Mouse (Mus musculus) embryonic facial prominence, embryonic 10.5 days (tissue): Measurements from ENCODE around the gene Tpsb2. TPM values are rescaled to one million over a fixed set of nuclear protein-coding genes. Genes with fewer than 3 reads are reported as not detected.
A peak's percentile ranks its signal among the peaks of the same experiment; 100 is the strongest.

Source experiments
- DNase-seq: peaks from one replicate; pipeline ENCODE4 v3.0.0-alpha.2; 2017; ENCODE audit warnings: low spot score
- H3K27ac ChIP-seq: fragments of 300-500 bp; sonication (generic); replicated peaks from 2 replicates; pipeline ENCODE4 v1.5.1; 2016; ENCODE audit warnings: mild to moderate bottlenecking
- H3K27me3 ChIP-seq: fragments of 300-500 bp; sonication (generic); replicated peaks from 2 replicates; pipeline ENCODE4 v1.6.1; 2016; ENCODE audit warnings: low read depth, mild to moderate bottlenecking; ENCODE audit not compliant: poor library complexity, severe bottlenecking
- H3K36me3 ChIP-seq: fragments of 300-500 bp; sonication (generic); replicated peaks from 2 replicates; pipeline ENCODE4 v1.6.1; 2016; ENCODE audit warnings: mild to moderate bottlenecking, moderate library complexity
- H3K4me1 ChIP-seq: fragments of 300-500 bp; sonication (generic); 2 replicates; pipeline ENCODE4 v1.6.1; 2016
- H3K4me3 ChIP-seq: fragments of 300-500 bp; sonication (generic); 2 replicates; pipeline ENCODE4 v1.5.1; 2016; ENCODE audit warnings: mild to moderate bottlenecking, moderate library complexity
- H3K9me3 ChIP-seq: fragments of 300-500 bp; sonication (generic); 2 replicates; pipeline ENCODE4 v1.6.1; 2016; ENCODE audit warnings: mild to moderate bottlenecking
- WGBS: fragments of 180-500 bp; shearing (Covaris S2); methylation state at CpG from one replicate; pipeline ENCODE4 v1.1.7; 2016; 5-methylcytosine and 5-hydroxymethylcytosine counted together
- polyA plus RNA-seq: library from polyadenylated mRNA; unstranded; fragments of >200 nt; fragmentation: Nextera tagmentation; extraction: Ambion mirVana; gene quantifications from 2 replicates; pipeline ENCODE4 v1.2.1, GENCODE M21; 2016

The Tpsb2 gene
- polyA plus RNA-seq, 1 experiment from 2014 or later = not detected

GRCm38 (mm10) chr17:25372491-25372890 lies 6.4 kb downstream of the Tpsb2 start:
- Histone ChIP-seq H3K4me1 (peaks cover 5% of the 10 kb centered on the region), H3K27me3 (0 out of 2 replicates have a peak, but pooled peaks cover 5% of the 10 kb centered on the region), H3K36me3 (peaks cover 20% of the 10 kb centered on the region; the same call in 1 of the 2 replicates), H3K27ac (no peak overlapping the region), H3K9me3 (no peaks in the 10 kb centered on the region), H3K4me3 (no peak overlapping the region)
- DNase-seq = no peak
- 80% methylated on average over 8 of the region's 8 CpGs for WGBS

- Histone ChIP-seq H3K9me3 (no peaks in the 10 kb centered on the region), H3K27ac (no peak overlapping the region), H3K27me3 (0 out of 2 replicates have a peak, but pooled peaks cover 5% of the 10 kb centered on the region), H3K4me1 (peaks cover 11% of the 10 kb centered on the region), H3K36me3 (peaks cover 22% of the 10 kb centered on the region; the same call in 1 of the 2 replicates), H3K4me3 (no peak overlapping the region)
- WGBS = 51% methylated on average over 9 of the region's 9 CpGs
- DNase-seq = peak; percentile 46
These were observed 7.9 kb downstream of the Tpsb2 start for GRCm38 (mm10) chr17:25374011-25374410.

GRCm38 (mm10) chr17:25394526-25394925 lies 28.4 kb downstream of the Tpsb2 start:
- WGBS = 84% methylated on average over 4 of the region's 4 CpGs
- no peaks in the 10 kb centered on the region for H3K9me3 ChIP-seq
- H3K27me3 ChIP-seq = peaks cover 7% of the 10 kb centered on the region
- H3K4me1 ChIP-seq = peaks cover 18% of the 10 kb centered on the region
- no peak overlapping the region for H3K4me3 ChIP-seq
- peaks cover 35% of the 10 kb centered on the region for H3K36me3 ChIP-seq
- no peak overlapping the region for H3K27ac ChIP-seq
- no peak for DNase-seq

GRCm38 (mm10) chr17:25397804-25398519 lies 31.9 kb downstream of the Tpsb2 start:
- Histone ChIP-seq H3K4me3 (no peak overlapping the region), H3K4me1 (peaks cover 31% of the 10 kb centered on the region), H3K27ac (no peak overlapping the region), H3K27me3 (peaks cover 38% of the 10 kb centered on the region), H3K36me3 (peaks cover 6% of the 10 kb centered on the region; the same call in 1 of the 2 replicates), H3K9me3 (no peaks in the 10 kb centered on the region)
- WGBS = 30% methylated on average over 14 of the region's 14 CpGs
- DNase-seq = peak; percentile 88

- peaks cover 33% of the 10 kb centered on the region for H3K4me1 ChIP-seq
These were observed 32.4 kb downstream of the Tpsb2 start for GRCm38 (mm10) chr17:25398520-25398838.

GRCm38 (mm10) chr17:25400443-25400842 lies 34.3 kb downstream of the Tpsb2 start:
- peak; percentile 85 for DNase-seq
- H3K4me1 ChIP-seq = peaks cover 53% of the 10 kb centered on the region
- H3K27ac ChIP-seq = no peak overlapping the region
- WGBS = 5% methylated on average over 7 of the region's 7 CpGs
- peaks cover 57% of the 10 kb centered on the region for H3K27me3 ChIP-seq
- H3K36me3 ChIP-seq = no peaks in the 10 kb centered on the region
- no peaks in the 10 kb centered on the region for H3K9me3 ChIP-seq
- H3K4me3 ChIP-seq = no peak overlapping the region

More at GRCm38 (mm10) chr17:25398520-25398838, 32.4 kb downstream of the Tpsb2 start:
- no peak for DNase-seq
- peaks cover under 1% of the 10 kb centered on the region; the same call in 1 of the 2 replicates for H3K36me3 ChIP-seq
- H3K9me3 ChIP-seq = no peaks in the 10 kb centered on the region
- no peak overlapping the region for H3K27ac ChIP-seq
- 31% methylated on average over 13 of the region's 13 CpGs for WGBS
- no peak overlapping the region for H3K4me3 ChIP-seq
- peaks cover 43% of the 10 kb centered on the region for H3K27me3 ChIP-seq

GRCm38 (mm10) chr17:25401491-25401890 lies 35.4 kb downstream of the Tpsb2 start:
- Histone ChIP-seq H3K4me3 (no peak overlapping the region), H3K36me3 (no peaks in the 10 kb centered on the region), H3K27ac (no peak overlapping the region), H3K27me3 (peaks cover 61% of the 10 kb centered on the region), H3K9me3 (no peaks in the 10 kb centered on the region), H3K4me1 (peaks cover 63% of the 10 kb centered on the region)
- WGBS = 27% methylated on average over 4 of the region's 4 CpGs
- DNase-seq = no peak

GRCm38 (mm10) chr17:25402224-25402623 lies 36.1 kb downstream of the Tpsb2 start:
- peaks cover 71% of the 10 kb centered on the region for H3K4me1 ChIP-seq
- peaks cover 68% of the 10 kb centered on the region for H3K27me3 ChIP-seq
- WGBS = 85% methylated on average over 13 of the region's 13 CpGs
- no peaks in the 10 kb centered on the region for H3K9me3 ChIP-seq
- no peak overlapping the region for H3K27ac ChIP-seq
- no peaks in the 10 kb centered on the region for H3K36me3 ChIP-seq
- no peak overlapping the region for H3K4me3 ChIP-seq
- DNase-seq = no peak

- H3K4me3 ChIP-seq = no peak overlapping the region
- H3K9me3 ChIP-seq = no peaks in the 10 kb centered on the region
- H3K4me1 ChIP-seq = peaks cover 69% of the 10 kb centered on the region
- no peaks in the 10 kb centered on the region for H3K36me3 ChIP-seq
- WGBS = 20% methylated on average over 3 of the region's 3 CpGs
- no peak for DNase-seq
- H3K27me3 ChIP-seq = peaks cover 69% of the 10 kb centered on the region
- 0 out of 2 replicates have a peak overlapping the region, but pooled peaks have one; percentile 73 for H3K27ac ChIP-seq
These were observed 38.1 kb downstream of the Tpsb2 start for GRCm38 (mm10) chr17:25404190-25404589.

GRCm38 (mm10) chr17:25405224-25405895 lies 39.3 kb downstream of the Tpsb2 start:
- WGBS = 10% methylated on average over 10 of the region's 10 CpGs
- no peaks in the 10 kb centered on the region for H3K9me3 ChIP-seq
- H3K4me3 ChIP-seq = no peak overlapping the region
- peak; percentile 43 for DNase-seq
- no peaks in the 10 kb centered on the region for H3K36me3 ChIP-seq
- peaks cover 59% of the 10 kb centered on the region; the same call in 1 of the 2 replicates for H3K27me3 ChIP-seq
- peaks cover 68% of the 10 kb centered on the region for H3K4me1 ChIP-seq
- H3K27ac ChIP-seq = peak overlapping the region; percentile 73

GRCm38 (mm10) chr17:25406011-25406441 lies 39.9 kb downstream of the Tpsb2 start:
- peaks cover 53% of the 10 kb centered on the region; the same call in 1 of the 2 replicates for H3K27me3 ChIP-seq
- H3K4me3 ChIP-seq = peak overlapping the region; percentile 23; the same call in 1 of the 2 replicates
- H3K4me1 ChIP-seq = peaks cover 74% of the 10 kb centered on the region
- no peak for DNase-seq
- H3K36me3 ChIP-seq = no peaks in the 10 kb centered on the region
- 18% methylated on average over 6 of the region's 6 CpGs for WGBS
- H3K9me3 ChIP-seq = no peaks in the 10 kb centered on the region
- H3K27ac ChIP-seq = peak overlapping the region; percentile 73

GRCm38 (mm10) chr17:25407352-25407751 lies 41.2 kb downstream of the Tpsb2 start:
- H3K27ac ChIP-seq = peak overlapping the region; percentile 66; the same call in 1 of the 2 replicates
- WGBS = 85% methylated on average over 4 of the region's 4 CpGs
- H3K9me3 ChIP-seq = no peaks in the 10 kb centered on the region
- H3K4me3 ChIP-seq = no peak overlapping the region
- H3K4me1 ChIP-seq = peaks cover 72% of the 10 kb centered on the region
- H3K36me3 ChIP-seq = no peaks in the 10 kb centered on the region
- H3K27me3 ChIP-seq = peaks cover 40% of the 10 kb centered on the region; the same call in 1 of the 2 replicates
- no peak for DNase-seq
